Mouse (Mus musculus): ENCODE data around the gene Nek3. TPM values are rescaled to one million over a fixed set of nuclear protein-coding genes. Genes with fewer than 3 reads are reported as not detected.

The Nek3 gene
- total RNA-seq (2022), result 1 to 10 TPM; 2.1 to 3.1 (median 2.6) TPM

DNA sequence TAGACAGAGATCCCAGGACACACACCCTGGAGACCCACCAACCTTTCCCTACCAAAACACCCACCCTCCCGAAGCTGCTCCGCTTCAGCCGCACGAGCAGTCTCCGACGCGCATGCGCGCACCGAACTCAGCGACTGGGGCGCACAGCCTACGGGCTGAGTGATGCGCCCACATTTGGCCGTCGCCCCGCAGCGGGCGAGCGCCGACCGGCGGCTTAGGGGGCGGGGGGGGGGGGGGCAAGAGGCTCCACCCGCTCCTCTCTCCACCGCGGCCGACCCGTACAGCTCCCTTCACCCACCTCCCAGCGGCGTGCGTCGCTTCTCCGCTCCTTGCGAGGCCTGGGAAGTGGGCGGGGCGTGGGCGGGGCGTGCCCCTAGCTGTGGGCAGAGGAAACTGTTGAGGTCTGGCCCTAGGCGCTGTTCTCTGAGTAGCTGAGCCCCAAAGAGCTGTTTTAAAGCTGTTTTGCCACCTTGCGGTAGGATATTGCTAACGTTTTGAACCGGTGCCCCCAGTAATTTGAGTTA, at the start of gene Nek3:
TSS of gene Nek3 (minus strand) at position 356 of the 524 bp plus-strand sequence.
- DNase-seq (ENCODE audit: low spot score in 2 of 2), result peak; percentile 67 to 84

DNA sequence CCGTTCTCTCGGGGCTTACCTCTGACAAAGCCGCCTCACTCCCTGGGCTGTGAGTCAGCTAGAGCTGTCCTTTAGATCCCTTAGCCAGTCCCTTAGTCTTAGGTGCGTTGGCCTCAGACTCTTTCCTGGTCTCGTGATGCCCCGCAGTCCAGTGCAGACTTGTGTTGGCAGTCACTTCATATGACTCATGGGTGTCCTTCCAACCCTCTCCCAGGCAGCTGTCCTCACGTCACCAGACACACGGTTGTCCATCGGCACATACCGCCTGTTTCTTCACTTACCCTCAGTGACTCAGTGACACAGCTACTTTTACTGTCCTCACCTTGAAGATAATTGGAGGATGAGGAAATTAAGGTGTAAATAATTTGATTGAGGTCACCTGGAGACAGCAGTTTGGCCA, 48.6 kb upstream of the Nek3 start:
- DNase-seq (ENCODE audit: low spot score in 2 of 2), result no peak

GRCm38 (mm10) chr8:22209012-22209411, 42.8 kb upstream of the Nek3 start:
- no peak for DNase-seq (ENCODE audit: low spot score in 2 of 2)

DNA sequence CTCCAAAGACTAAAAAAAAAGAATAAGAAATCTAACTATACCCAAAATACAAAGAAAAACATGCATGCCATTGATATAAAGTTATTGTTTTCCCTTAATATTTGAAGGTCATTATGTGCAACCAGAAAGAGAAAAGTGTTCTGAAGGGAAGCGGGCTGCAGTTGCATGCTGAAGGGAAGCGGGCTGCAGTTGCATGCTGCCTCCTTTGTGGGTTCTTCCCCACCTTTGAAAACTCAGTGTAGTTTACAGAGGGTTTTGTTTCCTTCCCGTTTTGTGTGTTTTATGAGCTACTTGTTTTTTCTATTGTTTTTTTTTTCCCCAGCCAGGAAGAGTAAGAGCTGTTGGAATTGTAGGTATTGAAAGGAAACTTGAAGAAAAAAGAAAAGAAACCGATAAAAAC, 41.3 kb upstream of the Nek3 start:
- no peak for DNase-seq (ENCODE audit: low spot score in 2 of 2)

GRCm38 (mm10) chr8:22199481-22199880, 33.2 kb upstream of the Nek3 start:
- no peak for DNase-seq (ENCODE audit: low spot score in 2 of 2)

GRCm38 (mm10) chr8:22197914-22198313, 31.7 kb upstream of the Nek3 start:
- no peak for DNase-seq (ENCODE audit: low spot score in 2 of 2)

- DNase-seq (ENCODE audit: low spot score in 2 of 2), result no peak
These were observed 27.3 kb upstream of the Nek3 start for GRCm38 (mm10) chr8:22193432-22194010.

DNA sequence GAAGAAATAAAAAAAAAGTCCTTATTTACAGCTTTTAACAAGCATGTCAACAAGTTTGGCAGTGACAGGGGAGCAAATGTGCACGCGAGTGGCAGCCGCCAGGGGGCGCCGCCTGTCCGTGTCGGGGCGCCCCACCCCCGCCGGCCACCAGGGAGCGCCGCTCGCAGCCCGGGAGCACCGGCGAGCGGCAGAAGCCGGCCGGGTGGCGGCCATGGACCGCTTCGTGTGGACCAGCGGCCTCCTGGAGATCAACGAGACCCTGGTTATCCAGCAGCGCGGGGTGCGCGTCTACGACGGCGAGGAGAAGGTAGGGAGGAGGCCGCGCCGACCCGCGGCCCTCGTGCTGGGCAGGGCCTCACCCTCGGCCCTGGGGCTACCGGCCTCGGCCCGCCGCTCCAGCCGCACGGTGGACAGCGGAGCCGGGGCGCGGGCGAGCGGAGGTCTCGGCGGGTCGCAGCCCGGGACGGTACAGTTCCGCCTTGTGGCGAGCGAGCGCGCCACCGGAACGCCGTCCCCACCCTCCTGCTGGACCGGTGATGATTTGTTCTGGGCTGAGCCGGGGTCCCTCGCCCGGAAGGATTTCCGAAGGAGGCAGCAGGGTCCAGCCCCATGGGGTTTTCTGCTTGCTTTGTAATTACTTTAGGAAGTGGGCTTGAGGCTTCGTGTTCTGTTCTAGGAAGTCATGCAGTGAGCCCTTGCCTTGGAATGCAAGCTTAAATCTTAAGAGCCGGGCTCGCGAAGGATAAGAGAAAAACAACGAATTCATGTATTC, 26.6 kb upstream of the Nek3 start, which contains the start of gene Vps36:
TSS of gene Vps36 (plus strand) at position 150 of the 772 bp plus-strand sequence.
- DNase-seq (ENCODE audit: low spot score in 2 of 2), result peak; percentile 84

DNA sequence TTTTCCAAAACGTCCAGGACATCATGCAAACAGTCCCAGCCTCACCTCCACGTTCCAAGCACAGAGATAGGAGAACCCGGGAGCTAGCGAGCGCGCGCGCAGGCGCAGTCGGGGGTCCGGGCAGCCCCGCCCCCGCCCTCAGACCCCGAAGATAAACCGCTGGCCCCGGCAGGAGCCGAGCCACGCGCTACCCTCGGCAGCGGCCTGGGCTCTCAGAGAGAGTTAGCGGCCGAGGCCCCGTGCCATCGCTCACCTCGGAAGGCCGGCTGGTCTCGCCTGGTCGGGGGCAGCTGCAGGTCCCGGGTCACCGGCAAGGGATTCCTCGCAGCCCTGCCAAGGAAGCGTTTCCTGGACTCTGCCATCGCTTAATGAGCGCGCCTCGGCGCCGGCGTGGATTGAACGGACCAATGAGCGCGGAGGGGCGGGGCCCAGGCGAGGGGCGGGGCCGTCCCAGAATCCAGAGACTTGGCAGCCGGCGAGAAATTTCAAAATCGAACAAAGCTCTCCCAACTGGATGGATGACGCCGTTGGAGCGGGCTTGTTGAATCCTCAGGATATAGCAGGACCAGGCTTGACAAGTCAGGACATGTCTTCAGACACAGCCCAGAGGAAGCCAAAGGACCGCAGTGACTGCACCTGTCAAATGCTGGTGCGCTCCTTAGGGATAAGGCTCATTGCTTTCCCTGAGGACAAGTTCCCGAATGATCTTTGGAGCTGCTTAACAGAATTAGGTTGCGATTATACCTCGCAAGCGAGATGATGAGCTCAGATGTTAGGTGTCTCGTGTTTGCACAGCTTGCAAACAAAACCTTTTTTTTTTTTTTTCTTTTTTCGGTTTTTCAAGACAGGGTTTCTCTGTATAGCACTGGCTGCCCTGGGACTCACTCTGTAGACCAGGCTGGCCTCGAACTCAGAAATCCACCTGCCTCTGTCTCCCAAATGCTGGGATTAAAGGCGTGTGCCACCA, 19.5 kb upstream of the Nek3 start, which contains the start of gene Ckap2:
TSS of gene Ckap2 (minus strand) at position 389 of the 967 bp plus-strand sequence.
- peak; percentile 76 to 78 for DNase-seq (ENCODE audit: low spot score in 2 of 2)

- no peak for DNase-seq (ENCODE audit: low spot score in 2 of 2)
These were observed 18.6 kb upstream of the Nek3 start for GRCm38 (mm10) chr8:22184884-22185283.

DNA sequence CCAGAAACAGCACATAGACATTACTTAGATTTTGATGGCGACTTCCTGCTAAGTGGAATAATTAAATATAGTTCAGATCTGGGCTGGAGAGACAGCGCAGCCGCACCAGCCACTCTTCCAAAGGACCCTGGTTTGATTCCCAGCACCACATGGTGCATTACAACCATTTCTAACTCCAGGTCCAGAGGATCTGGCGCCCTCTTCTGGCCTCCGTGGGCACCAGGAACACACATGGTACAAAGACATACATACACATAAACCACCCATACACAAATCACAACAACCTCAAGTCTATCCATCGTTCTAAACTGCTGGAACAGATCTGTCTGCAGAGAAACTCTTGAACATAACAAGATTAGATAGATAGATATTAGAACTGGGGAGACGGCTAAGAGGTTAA, 9.7 kb upstream of the Nek3 start:
- no peak for DNase-seq (ENCODE audit: low spot score in 2 of 2)

DNA sequence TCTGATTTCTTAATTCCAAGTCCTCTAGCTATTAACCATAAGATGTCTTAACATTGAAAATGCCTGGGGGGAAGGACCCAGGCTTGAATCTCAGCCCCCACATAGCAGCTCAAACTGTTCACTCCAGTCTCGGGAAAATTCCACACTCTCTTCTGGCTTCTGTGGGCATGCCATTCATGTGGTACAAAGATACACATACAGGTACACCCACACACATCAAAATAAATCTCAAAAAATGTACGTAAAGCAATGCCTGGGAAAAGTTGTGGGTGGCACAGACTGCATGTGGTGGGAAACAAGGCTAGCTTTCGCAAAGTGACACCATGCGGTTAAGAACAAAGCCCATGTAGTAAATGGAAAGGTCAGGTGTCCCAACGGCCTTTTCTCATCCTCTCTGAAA, 2.9 kb upstream of the Nek3 start:
- no peak for DNase-seq (ENCODE audit: low spot score in 2 of 2)

GRCm38 (mm10) chr8:22165251-22166079, 770 bp downstream of the Nek3 start:
- no peak for DNase-seq (ENCODE audit: low spot score in 2 of 2)

GRCm38 (mm10) chr8:22164431-22164830, 1.8 kb downstream of the Nek3 start:
- DNase-seq (ENCODE audit: low spot score in 2 of 2), result no peak

- DNase-seq (ENCODE audit: low spot score in 2 of 2), result no peak
These were observed 4.0 kb downstream of the Nek3 start for GRCm38 (mm10) chr8:22162206-22162605.

DNA sequence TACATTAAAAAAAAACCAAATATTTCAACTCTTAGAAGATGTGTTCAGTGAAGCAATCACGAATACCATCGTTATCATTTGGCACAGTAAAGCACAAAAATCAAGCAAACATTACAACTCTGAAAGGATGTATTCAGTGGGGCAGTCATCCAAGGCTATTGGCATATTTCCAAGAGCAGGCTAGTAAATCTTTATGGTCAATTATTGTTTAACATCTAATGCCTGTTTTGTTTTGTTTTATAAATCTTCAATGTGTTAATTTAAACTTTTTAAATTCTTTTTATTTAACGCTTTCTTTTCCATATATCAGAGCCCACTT, 15.9 kb downstream of the Nek3 start:
- no peak for DNase-seq (ENCODE audit: low spot score in 2 of 2)

- DNase-seq (ENCODE audit: low spot score in 2 of 2), result no peak
These were observed 16.4 kb downstream of the Nek3 start for GRCm38 (mm10) chr8:22149643-22150344.

DNA sequence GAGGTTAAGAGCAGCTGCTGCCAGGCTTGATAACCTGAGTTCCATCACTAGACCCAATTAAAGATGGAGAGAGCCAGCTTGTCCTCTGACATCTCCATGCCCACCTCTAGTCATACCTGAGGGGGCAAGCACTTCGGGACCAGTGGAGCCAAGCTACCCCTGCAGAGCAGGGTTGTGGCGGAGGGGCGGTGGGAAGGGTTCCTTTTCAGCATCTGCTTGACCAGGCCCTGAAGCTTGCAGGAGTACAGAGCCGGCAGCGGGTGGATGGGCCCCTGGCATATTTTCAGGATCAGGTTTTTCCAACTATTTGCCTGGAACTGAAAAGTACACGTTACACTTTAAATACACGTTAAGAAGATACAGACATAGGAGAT, 17.9 kb downstream of the Nek3 start:
- no peak for DNase-seq (ENCODE audit: low spot score in 2 of 2)

- DNase-seq (ENCODE audit: low spot score in 2 of 2), result no peak
These were observed 18.4 kb downstream of the Nek3 start for GRCm38 (mm10) chr8:22147706-22148366.

- DNase-seq (ENCODE audit: low spot score in 2 of 2), result no peak
These were observed 20.4 kb downstream of the Nek3 start for GRCm38 (mm10) chr8:22145831-22146230.

Measured in gastrocnemius, adult 8-10 months (tissue).